Mouse (Mus musculus): ENCODE measurements around the gene Aicda. TPM values are rescaled to one million over a fixed set of nuclear protein-coding genes. Genes with fewer than 3 reads are reported as not detected.
"Not testable (repeated sequence)": the region's sequence is repeated elsewhere in the genome, so short reads cannot be mapped to it uniquely, and the experiment has no call there.

The Aicda gene
- not detected in 2 replicates for total RNA-seq (2021)
- long read RNA-seq, experiment 1, result 0 reads
- long read RNA-seq, experiment 2, result 0 reads

DNA sequence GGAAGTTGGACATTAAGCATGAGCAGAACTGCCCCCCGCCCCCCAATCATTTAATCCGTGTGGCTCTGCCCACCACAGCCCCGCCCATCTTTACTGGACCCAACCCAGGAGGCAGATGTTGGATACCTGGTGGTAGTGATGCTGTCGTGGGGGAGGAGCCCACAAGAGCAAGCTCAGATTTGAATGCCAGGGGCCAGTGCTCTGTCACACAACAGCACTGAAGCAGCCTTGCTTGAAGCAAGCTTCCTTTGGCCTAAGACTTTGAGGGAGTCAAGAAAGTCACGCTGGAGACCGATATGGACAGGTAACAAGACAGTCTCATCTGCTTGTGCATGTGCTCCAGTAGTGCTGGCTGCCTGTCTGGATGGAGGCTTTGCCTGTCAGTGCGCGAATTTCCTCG is at the start of gene Aicda:
Aicda (plus strand) TSS at position 196 of the 400 bp plus-strand sequence.
- no peak for DNase-seq

GRCm38 (mm10) chr6:122505041-122505440 is 48.6 kb upstream of the Aicda start:
- no peak for DNase-seq

DNA sequence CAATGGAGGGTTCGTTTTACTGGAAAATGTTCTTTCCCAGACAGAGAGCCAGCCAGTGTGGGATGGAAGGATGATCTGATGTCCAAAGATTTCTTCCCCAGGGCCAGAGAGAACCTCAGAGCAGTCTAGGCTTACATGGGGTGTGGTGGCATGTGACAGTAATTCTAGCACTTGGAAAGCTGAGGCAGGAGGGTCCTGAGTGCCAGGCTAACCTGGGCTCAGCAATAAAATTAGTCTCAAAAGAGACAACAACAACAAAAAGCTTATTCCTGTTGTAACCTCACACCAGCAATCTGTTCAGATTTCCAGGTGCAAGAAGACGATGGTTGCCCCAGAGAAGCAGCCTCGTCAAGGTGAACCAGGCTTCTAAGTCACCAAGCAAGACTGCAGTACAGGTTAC is 48.1 kb upstream of the Aicda start, which contains the start of gene Mfap5:
Mfap5 (plus strand) TSS at position 301 of the 400 bp plus-strand sequence.
- DNase-seq, result no peak

GRCm38 (mm10) chr6:122508494-122508893 is 45.1 kb upstream of the Aicda start:
- DNase-seq, result no peak

- no peak for DNase-seq
These were observed 40.4 kb upstream of the Aicda start for GRCm38 (mm10) chr6:122512914-122513878.

GRCm38 (mm10) chr6:122514312-122514711 is 39.3 kb upstream of the Aicda start:
- DNase-seq, result no peak

- not testable (repeated sequence) for DNase-seq
These were observed 37.8 kb upstream of the Aicda start for GRCm38 (mm10) chr6:122515762-122516161.

- DNase-seq, result no peak
These were observed 35.9 kb upstream of the Aicda start for GRCm38 (mm10) chr6:122517668-122518067.

- DNase-seq, result no peak
These were observed 34.2 kb upstream of the Aicda start for GRCm38 (mm10) chr6:122519384-122519783.

GRCm38 (mm10) chr6:122522595-122522994 is 31.0 kb upstream of the Aicda start:
- peak; percentile 18 for DNase-seq

DNA sequence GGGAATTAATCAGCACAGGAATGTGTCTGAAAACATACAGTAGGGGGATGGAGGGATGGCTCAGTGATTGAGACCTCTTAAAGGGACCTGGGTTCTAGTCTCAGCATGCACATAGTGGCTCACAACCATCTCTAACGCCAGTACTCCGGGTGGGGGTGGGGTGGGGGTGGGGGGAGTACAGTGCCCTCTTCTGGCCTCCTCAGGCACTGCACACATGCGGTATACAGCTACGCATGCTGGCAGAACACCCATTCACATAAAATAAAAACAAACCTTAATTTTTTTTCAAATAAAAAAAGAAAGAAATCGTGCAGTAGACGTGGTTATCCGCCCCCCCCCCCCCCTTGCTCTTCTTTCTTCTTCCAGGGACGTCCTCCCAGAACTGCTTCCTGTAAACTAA is 30.3 kb upstream of the Aicda start:
- no peak for DNase-seq

GRCm38 (mm10) chr6:122527596-122527995 is 26.0 kb upstream of the Aicda start:
- no peak for DNase-seq

GRCm38 (mm10) chr6:122528136-122528535 is 25.5 kb upstream of the Aicda start:
- no peak for DNase-seq

GRCm38 (mm10) chr6:122531466-122532174 is 22.0 kb upstream of the Aicda start:
- DNase-seq, result no peak

- DNase-seq, result peak; percentile 21
These were observed 20.7 kb upstream of the Aicda start for GRCm38 (mm10) chr6:122532883-122533302.

GRCm38 (mm10) chr6:122534032-122534431 is 19.6 kb upstream of the Aicda start:
- no peak for DNase-seq

GRCm38 (mm10) chr6:122539564-122539963 is 14.0 kb upstream of the Aicda start:
- DNase-seq, result no peak

DNA sequence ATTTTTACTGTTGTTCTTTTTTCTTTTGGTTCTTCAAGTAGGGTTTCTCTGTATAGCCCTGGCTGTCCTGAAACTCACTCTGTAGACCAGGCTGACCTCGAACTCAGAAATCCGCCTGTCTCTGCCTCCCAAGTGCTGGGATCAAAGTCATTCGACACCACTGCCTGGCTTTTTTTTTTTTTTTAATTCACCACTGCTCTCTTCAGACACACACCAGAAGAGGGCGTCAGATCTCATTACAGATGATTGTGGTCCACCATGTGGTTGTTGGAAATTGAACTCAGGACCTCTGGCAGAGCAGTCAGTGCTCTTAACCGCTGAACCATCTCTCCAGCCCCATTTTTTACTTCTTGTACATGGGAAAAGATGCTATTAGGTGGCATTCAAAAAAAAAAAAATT is 11.1 kb upstream of the Aicda start:
- DNase-seq, result not testable (repeated sequence)

- no peak for DNase-seq
These were observed 10.0 kb upstream of the Aicda start for GRCm38 (mm10) chr6:122543574-122543973.

DNA sequence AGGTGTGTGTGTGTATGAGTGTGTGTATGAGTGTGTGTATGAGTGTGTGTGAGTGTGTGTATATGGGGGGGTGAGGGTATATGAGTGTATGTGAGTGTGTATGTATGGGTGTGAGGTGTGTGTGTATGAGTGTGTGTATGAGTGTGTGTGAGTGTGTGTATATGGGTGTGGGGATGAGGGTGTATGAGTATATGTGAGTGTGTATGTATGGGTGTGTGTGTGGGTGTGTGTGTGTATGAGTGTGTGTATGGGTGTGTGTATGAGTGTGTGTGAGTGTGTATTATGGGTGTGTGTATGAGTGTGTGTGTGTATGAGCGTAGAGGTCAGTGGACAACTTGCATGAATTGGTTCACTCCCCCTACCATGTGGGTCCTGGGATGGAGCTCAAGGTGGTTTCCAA is 8.9 kb upstream of the Aicda start:
- DNase-seq, result no peak

DNA sequence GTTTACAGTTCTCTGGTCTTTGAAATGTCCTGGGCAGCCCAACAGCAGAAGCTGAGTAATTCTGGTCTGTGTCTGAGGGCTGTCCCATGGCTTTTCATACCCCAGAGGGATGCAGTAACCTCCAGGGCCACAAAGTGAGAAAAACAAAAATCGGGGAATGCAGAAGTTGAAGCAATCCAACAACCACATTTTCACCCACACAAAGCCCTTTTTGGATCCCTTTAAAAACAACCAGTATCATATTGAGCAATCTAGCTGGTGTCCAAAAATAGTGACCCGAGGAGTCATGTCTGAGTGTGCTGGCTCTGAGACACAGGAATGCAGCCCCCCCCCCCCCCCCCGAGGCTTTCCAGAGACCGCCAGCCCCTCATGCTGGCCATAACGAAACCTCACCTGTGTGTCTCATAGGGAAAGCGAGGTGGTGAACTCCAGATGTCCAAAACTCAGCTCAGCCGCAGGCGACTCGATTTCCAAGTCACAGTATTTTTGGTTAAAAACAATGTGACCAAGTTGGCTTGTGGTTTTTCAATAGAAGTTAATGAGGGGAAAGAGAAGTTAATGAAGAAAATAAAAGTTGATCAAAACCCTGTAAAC is 8.2 kb upstream of the Aicda start:
- DNase-seq, result no peak

DNA sequence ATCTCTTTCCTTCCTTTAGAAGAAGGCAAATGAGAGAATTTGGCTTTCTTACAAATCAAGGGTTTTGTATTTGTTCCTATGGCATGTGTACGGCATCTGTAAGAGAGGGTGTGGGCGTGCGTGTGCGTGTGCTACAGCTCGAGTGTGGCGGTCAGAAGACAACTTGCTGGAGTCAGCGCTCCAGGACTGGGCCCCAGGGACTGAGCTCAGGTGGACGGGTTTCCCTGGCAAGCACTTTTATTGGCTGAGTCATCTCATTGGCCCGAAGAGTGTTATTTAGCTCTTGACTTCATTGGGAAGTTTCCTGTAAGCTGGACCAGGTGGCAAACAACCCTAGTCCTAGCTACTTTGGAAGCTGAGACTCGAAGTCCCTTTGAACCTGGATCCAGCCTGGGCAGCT is 7.7 kb upstream of the Aicda start:
- no peak for DNase-seq

DNA sequence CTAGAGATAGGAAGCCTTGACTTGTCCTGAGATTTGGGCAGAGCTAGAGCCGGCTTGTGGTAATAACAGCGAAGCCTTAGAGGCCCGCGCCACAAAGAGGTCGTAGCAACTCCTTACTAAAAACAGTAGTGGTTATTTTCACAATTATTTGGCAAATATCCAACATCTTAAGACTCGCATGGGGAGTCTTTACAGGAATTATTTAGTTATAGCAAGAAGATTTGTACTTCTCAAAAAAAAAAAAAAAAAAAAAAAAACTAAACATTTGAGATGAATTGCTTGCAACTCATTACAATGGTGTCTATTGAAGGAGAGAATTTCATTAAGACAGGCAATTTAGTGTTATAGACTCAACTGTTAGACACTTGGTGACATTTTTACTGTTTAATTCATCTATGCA is 501 bp downstream of the Aicda start:
- no peak for DNase-seq

Data from adrenal gland, postnatal 14 days (tissue).